Mouse (Mus musculus) kidney, adult 8-10 months (tissue): ENCODE measurements around the gene Olfr702.

Experiments used
- DNase-seq, 2 experiments: peaks; one replicate each; pipeline ENCODE4 v3.0.0; 2022

The Olfr702 gene

DNA sequence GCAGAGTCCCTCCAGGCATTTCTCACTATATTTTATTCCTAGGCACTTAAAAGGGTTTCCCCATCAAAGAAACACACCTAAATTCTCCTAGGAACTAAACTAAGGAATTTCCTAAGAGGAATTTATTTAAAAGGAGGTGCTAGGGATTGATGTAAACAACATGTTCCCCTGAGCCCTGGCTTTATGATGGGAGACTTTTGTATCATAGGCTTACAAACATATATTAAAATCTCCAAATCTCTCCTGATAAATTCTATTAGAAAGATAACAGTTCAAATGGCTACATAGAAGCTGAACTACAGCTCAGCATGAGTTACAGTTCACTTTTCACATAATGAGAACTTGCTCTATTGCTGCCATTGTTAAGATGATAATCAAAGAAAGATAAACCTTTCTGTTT is at the start of gene Olfr702:
Gene Olfr702 (minus strand): TSS at position 101 of the 400 bp plus-strand sequence.
- DNase-seq, result no peak

DNA sequence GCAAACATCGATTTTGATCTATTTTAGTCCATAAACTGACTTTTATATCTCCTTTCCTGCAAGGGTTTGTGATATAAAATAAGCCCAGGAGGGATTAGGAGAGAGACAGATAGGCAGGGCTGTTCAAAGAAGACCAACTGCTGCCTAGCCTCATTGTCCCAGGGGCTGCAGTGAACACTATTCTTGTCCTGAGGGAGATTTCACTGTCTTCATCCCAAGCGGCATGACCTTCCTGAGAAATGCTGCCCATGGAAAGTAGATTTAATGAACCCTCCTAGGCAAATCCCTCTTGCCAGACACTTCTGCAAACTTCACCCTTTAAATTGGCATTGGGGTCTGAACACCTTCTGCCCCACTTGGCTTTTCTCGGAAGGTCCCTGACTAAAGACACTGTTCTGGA is 43.1 kb upstream of the Olfr702 start, which contains the start of gene Olfr705:
Gene Olfr705 (minus strand): TSS at position 101 of the 400 bp plus-strand sequence.
- DNase-seq, result no peak

DNA sequence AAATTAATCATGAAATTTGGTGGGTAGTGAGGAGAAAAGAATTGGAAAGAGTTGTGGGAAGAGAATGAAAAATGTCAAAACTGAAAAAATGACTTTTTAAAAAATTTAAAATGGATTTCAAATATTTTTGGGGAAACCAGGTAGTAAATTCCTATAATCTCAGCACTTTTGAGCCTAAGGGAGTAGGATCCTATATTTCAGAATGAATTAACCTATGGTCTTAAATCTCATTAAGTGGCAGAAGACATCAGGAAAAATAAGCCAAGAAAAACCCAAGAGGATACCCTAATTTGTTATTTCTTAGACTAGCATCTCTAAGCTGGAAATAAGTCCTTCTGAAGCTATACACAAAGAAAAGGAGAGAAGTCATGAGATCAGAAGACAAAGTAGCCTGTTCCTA is 29.2 kb upstream of the Olfr702 start, which contains the start of gene Olfr704:
Gene Olfr704 (plus strand): TSS at position 301 of the 400 bp plus-strand sequence.
- DNase-seq, result no peak

DNA sequence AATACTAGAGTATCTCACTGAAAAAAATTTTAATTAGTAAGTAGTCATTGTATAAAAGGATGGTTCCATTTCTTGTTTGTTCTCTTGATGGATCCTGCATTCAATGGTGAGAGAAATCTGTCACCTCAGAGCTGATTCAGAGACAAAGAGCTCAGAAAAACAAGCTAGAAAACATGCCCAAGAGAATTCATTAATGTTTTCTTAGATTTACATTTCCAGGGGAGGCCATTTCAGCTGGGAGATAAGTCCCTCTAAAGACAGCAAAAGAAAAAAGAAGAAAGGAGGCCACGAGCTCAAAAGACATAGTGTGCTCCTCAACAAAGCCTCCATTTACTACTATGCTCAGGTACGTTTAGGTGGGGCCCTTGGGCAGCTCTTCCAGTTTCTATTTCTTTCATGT is 9.4 kb upstream of the Olfr702 start, which contains the start of gene Olfr703:
Gene Olfr703 (plus strand): TSS at position 301 of the 400 bp plus-strand sequence.
- no peak for DNase-seq

DNA sequence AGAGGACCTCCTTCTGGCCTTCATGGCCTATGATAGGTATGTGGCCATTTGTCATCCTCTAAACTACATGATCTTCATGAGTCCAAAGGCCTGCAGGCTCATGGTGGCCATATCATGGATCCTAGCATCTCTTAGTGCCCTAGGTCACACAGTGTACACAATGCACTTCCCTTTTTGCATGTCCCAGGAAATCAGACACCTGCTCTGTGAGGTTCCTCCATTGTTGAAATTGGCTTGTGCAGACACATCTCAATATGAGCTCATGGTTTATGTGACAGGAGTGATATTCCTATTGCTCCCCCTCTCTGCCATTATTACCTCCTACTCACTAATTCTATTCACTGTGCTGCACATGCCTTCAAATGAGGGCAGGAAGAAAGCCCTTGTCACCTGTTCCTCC is 15.3 kb downstream of the Olfr702 start:
- no peak for DNase-seq

DNA sequence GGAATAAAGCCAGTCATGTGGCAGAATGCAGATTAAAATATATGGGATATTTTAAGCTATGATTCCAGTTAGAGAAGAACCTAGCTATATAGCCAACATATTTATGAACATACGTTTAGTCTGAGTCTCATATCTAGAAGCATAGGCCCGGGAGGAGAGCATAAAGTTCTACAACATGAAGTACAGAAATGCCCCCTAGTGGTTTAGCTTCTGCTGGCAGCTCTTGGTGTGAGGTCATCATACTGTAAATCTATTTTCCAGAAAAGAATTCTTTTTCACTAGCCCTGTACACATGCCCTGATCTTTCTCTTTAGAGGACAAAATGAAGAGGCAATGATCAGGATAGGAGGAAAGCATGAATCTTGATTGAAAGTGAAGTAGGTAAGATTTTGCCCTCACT is 17.9 kb downstream of the Olfr702 start:
- no peak for DNase-seq

DNA sequence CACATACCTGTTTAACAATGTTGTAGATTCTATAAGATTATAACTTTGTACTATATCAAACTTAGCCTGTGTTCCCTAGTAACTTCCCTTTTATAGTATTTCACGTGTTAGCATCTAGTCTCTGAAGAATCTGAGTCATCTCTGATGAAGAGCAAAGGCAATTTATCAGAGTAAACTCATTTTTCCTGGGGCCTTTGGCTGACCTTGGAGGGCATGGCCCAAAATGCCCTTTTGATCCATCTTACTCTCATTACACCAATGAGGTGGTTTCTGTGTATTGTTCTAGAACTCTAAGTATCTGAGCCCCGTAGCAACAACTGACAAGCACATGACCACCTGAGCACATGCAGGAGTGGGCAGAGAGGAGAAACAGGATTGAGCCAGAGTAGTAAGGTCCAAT is 19.9 kb downstream of the Olfr702 start, which contains the start of gene Olfr701:
Gene Olfr701 (plus strand): TSS at position 301 of the 400 bp plus-strand sequence.
- no peak for DNase-seq

DNA sequence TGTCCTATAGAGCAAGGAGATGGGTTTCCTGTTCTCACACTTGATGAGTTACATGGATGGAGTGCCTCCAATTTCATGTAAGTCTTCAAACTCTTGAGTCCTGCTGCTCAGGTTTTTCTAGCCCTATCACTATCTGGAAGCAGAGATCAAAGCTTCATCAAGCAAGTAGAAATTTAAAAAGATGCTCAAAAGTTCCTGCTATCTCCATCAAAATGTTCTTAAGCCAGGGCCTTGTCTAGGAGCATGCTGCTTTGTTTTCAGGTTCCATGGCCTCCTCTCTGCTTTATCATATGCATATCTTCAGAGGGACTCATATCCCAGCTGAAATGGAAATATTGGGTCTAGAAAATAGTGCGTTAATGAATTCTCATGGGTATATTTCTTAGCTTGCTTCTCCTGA is 25.0 kb downstream of the Olfr702 start, which contains the start of gene Olfr700:
Gene Olfr700 (minus strand): TSS at position 101 of the 400 bp plus-strand sequence.
- DNase-seq, result no peak

DNA sequence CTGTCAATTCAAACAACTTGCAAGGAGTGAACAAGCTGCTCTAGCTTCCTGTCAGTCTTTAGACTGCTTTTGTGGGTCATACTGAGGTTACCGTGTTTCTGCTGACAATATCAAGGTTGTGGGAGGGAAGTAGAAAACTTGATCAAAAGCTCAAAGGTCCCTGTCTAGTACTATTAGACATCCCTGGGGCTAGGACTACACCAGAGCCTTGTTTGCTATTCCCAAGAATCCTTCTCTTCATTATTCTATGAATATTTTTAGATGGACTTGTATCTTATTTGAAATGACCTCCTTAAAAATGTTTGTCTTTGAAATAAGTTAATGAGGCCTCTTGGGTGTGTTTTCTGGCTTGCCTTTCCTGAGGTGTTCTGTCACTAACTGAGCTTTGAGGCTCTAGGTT is 40.6 kb downstream of the Olfr702 start, which contains the start of gene Olfr699:
Gene Olfr699 (minus strand): TSS at position 101 of the 400 bp plus-strand sequence.
- DNase-seq, result no peak

DNA sequence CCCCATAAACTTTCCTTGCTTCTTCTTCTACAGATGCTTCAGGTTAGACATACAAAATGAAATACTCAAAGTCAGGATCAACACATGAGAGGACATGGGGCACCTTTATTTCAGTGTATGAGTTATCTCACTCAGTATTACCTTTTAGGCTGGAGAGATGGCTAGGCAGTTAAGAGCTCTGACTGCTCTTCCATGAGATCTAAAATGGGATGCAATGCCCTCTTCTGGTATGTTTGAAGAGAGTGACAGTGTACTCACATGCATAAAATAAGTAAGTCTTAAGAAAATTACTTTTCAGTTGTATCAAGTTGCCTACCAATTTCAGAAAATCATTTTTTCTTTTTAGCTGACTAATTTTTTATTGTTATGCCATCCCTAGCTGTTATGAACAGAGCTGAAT is 45.4 kb downstream of the Olfr702 start:
- no peak for DNase-seq
